In genomic region chr7:36236673-36237072, GRCm38 (mm10) we compare ENCODE assay signal across 13 mouse cellular contexts.
A peak's percentile ranks its signal among the peaks of the same experiment; 100 is the strongest.
DNase-seq lines count a peak whose midpoint lies in the region; TF ChIP-seq lines count a peak whose summit lies in the region.
"Had no signal": no experiment of that assay in that cellular context is flagged by ENCODE, and none has a peak within 500 bp of the region (broad histone marks: within the 10 kb centered on the region; RNA-seq: fewer than 3 reads in every experiment).

No protein-coding gene starts in this region.

- H3K9me3 ChIP-seq in E14TG2a.4 (ENCODE audit: low read length): 0 out of 2 replicates have a peak, but pooled peaks cover 2% of the 10 kb centered on the region
- H3K9me3 ChIP-seq: heart, embryonic 15.5 days had no signal

- no peak overlapping the region for H3K4me3 ChIP-seq in layer of hippocampus, adult 2 months
- no peak overlapping the region for H3K4me3 ChIP-seq in E14TG2a.4 (replicated peaks; ENCODE audit: low read length)
- H3K4me3 ChIP-seq in cerebellum, adult 2 months (replicated peaks; ENCODE audit: insufficient read depth, low read depth, low read length): no peak overlapping the region
- H3K4me3 ChIP-seq: heart, embryonic 15.5 days had no signal

- no peak overlapping the region for H3K27ac ChIP-seq in layer of hippocampus, adult 2 months
- H3K27ac ChIP-seq in cerebellum, adult 2 months (ENCODE audit: insufficient read depth, low read length): no peak overlapping the region
- H3K27ac ChIP-seq: heart, embryonic 15.5 days had no signal

- no peaks in the 10 kb centered on the region for H3K27me3 ChIP-seq in E14TG2a.4 (ENCODE audit: insufficient read depth, low read length)
- no peaks in the 10 kb centered on the region for H3K27me3 ChIP-seq in cerebellum, adult 2 months (ENCODE audit: control insufficient read depth, insufficient read depth, low read length)
- H3K27me3 ChIP-seq: heart, embryonic 15.5 days had no signal

- no peak for TF ChIP-seq POLR2A in cerebellum, adult 2 months (IDR thresholded peaks at IDR 0.05; ENCODE audit: borderline replicate concordance, insufficient read depth, low read length)

- H3K36me3 ChIP-seq in E14TG2a.4 (ENCODE audit: insufficient read depth, low read length): no peaks in the 10 kb centered on the region
- H3K36me3 ChIP-seq: heart, embryonic 15.5 days had no signal

- H3K4me1 ChIP-seq in E14TG2a.4 (replicated peaks; ENCODE audit: low read depth, low read length): no peaks in the 10 kb centered on the region
- H3K4me1 ChIP-seq in cerebellum, adult 2 months (ENCODE audit: control insufficient read depth, insufficient read depth, low read length): no peaks in the 10 kb centered on the region
- H3K4me1 ChIP-seq: heart, embryonic 15.5 days had no signal

- intact Hi-C loops in left cerebral cortex, postnatal 36 days (cut with DNase I): no loop called here

- peak; percentile 62 for TF ChIP-seq CTCF in layer of hippocampus, adult 2 months (conservative IDR thresholded peaks at IDR 0.05)
- TF ChIP-seq CTCF in E14TG2a.4 (conservative IDR thresholded peaks at IDR 0.05; ENCODE audit: low read length): peak; percentile 86
- no peak for TF ChIP-seq CTCF in cerebellum, adult 2 months (IDR thresholded peaks at IDR 0.05; ENCODE audit: borderline replicate concordance, insufficient read depth, low read depth, low read length)

- DNase-seq in layer of hippocampus, adult 2 months (ENCODE audit: low spot score in 2 of 2): no peak
- no peak for DNase-seq in layer of hippocampus, adult 8-10 months (ENCODE audit: low spot score in 2 of 2)
- DNase-seq in 3T3-L1 (ENCODE audit: low read depth, low spot score): peak; percentile 1
- peak; percentile 1 for DNase-seq in c-Kit-positive CD71-positive TER-119-positive erythroid progenitor cells, embryonic 14.5 days (ENCODE audit: low spot score)
- no peak for DNase-seq in cerebellum, adult 2 months
- DNase-seq in left cerebral cortex, postnatal 36 days (ENCODE audit: low spot score in 2 of 2): no peak
- DNase-seq: cerebellum, adult 8-10 months; gastrocnemius, postnatal 36 days; kidney, adult 18-20 months; retina, postnatal 1 day; spleen, adult 18-20 months had no signal

- WGBS in cerebellum, adult 2 months: 100% methylated on average over 2 of the region's 2 CpGs

Comparison
In these comparisons a context has a peak if more than half of its experiments do, and no peak if none do; other contexts are left out.
1. DNase-seq: peak in 3T3-L1 (single experiment) and c-Kit-positive CD71-positive TER-119-positive erythroid progenitor cells, embryonic 14.5 days (single experiment); none in layer of hippocampus, adult 2 months (0 of 2), layer of hippocampus, adult 8-10 months (0 of 2), cerebellum, adult 2 months (0 of 2) and left cerebral cortex, postnatal 36 days (0 of 2).